Mouse (Mus musculus) cerebellum, adult 2 months (tissue): ENCODE results near the gene Tigd3. TPM values are rescaled to one million over a fixed set of nuclear protein-coding genes. Genes with fewer than 3 reads are reported as not detected.

Source experiments
- DNase-seq, 2 experiments: peaks; one replicate each; pipeline ENCODE4 v3.0.0; 2021
- H3K27ac ChIP-seq: fragments of 200-500 bp; 2 replicates; pipeline ENCODE4 v1.5.1; 2012; ENCODE audit warnings: low read length, control low read depth, inconsistent platforms; ENCODE audit not compliant: insufficient read depth
- H3K27me3 ChIP-seq: fragments of 200-500 bp; 2 replicates; pipeline ENCODE4 v1.6.1; 2012; ENCODE audit warnings: inconsistent platforms, mild to moderate bottlenecking, low read length, moderate library complexity; ENCODE audit not compliant: control insufficient read depth, insufficient read depth
- H3K4me1 ChIP-seq: fragments of 200-500 bp; 2 replicates; pipeline ENCODE4 v1.6.1; 2011; ENCODE audit warnings: low read length; ENCODE audit not compliant: control insufficient read depth, insufficient read depth
- H3K4me3 ChIP-seq: fragments of 200-500 bp; replicated peaks from 2 replicates; pipeline ENCODE3; 2011; ENCODE audit warnings: mild to moderate bottlenecking, low read depth, low read length, control low read depth; ENCODE audit not compliant: insufficient read depth
- CTCF ChIP-seq: fragments of 200-500 bp; IDR thresholded peaks from 2 replicates; pipeline ENCODE4 v1.5.1; 2011; ENCODE audit warnings: low read depth, mild to moderate bottlenecking, control low read depth, low read length, moderate library complexity, borderline replicate concordance; ENCODE audit not compliant: insufficient read depth
- POLR2A ChIP-seq: fragments of 200-500 bp; IDR thresholded peaks from 2 replicates; pipeline ENCODE4 v1.6.1; 2011; ENCODE audit warnings: low read length, control low read depth, borderline replicate concordance; ENCODE audit not compliant: insufficient read depth
- WGBS: fragments of 180-500 bp; shearing (Covaris S2); methylation state at CpG from one replicate; pipeline ENCODE4 v1.1.7; 2018; 5-methylcytosine and 5-hydroxymethylcytosine counted together
- polyA plus RNA-seq: library from polyadenylated mRNA; depleted of rRNA; stranded (reverse); fragments of >200 nt; gene quantifications from 2 replicates; pipeline ENCODE4 v1.2.3, GENCODE M21; 2012

Gene Tigd3
- polyA plus RNA-seq, 1 experiment = 5.1 TPM

DNA sequence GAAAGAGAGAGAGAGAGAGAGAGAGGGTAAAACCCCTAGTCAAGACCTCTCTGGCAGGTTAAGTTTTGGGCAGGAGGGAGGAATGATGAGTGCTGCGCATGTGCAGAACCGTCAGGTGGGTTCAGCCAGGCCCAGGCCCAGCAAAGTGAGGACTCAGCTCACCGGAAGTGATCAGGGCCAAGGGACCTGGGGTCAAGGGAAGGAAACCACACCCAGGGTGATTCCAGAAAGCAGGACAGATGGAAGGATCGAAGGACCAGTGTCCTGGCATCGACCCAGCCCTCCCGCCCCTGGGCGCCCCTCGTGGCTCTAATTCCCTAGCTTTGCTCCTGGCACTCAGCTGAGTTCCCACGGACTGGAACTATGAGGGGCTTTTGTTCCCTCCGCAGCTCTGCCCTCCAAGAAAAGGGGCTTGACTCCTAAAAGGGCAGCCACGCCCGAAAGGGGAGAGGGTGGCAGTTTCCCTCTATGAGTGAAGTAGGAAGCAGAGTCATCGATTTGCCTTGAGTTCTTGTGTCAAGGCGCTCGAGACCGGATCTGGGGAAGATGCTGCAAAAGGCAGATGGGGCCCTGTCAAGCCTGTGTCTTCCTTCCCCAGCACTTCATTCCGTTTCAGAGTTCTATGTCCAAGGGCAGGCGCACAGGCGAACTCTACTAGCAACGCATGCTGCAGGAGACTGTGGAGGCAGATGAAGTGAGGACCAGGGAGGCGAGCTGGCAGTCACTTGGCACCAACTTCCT is 43.3 kb upstream of the Tigd3 start:
- peak in 1 of 2 experiments; percentile 44 for DNase-seq
- TF ChIP-seq POLR2A (no peak), CTCF (no peak)
- WGBS = 45% methylated on average over 21 of the region's 21 CpGs
- Histone ChIP-seq H3K27ac (no peak overlapping the region), H3K4me1 (peaks cover 28% of the 10 kb centered on the region), H3K4me3 (no peak overlapping the region), H3K27me3 (no peaks in the 10 kb centered on the region)

DNA sequence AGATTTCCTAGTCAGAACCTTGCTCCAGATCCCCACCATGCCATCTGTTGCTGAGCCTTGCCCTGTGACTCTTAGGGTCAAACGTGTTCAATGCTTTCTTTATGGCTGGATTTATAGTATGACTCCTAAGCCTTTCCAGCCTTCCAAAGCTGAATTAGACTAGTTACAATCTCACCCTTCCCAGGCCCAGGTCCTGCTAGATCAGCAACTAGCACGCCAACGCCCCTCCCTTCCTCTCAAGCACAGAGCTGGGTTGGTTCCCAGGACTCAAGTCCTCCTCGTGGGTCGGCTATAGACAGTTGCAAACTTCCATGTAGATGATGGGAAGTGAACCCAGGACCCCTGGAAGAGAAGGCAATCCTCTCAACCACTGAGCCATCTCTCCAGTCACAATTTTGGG is 41.7 kb upstream of the Tigd3 start:
- TF ChIP-seq POLR2A (no peak), CTCF (no peak)
- WGBS = 66% methylated on average over 5 of the region's 5 CpGs

DNA sequence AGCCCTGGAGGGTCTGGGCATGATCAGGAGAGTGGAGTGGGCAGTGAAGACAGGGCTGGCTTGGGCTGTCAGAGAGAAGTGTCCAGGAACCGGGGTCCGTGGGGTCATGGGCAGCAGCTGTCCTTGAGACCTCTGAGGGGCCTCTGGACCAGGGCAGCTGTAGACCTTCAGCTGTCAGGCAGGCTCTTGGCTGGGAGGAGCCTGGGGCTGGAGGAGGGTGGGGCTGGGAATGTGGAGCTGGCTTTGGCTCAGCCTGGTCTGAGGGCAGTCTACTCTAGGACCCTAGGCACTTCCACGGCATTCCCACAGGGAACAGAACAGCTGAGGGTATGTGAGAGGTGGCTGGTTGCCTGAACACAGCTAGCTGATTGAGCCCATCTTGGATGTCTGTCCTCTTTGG is 41.3 kb upstream of the Tigd3 start:
- no peak for TF ChIP-seq POLR2A
- TF ChIP-seq CTCF = no peak
- Histone ChIP-seq H3K27me3 (no peaks in the 10 kb centered on the region), H3K27ac (no peak overlapping the region), H3K4me3 (no peak overlapping the region), H3K4me1 (peaks cover 24% of the 10 kb centered on the region)
- DNase-seq = no peak
- 61% methylated on average over 3 of the region's 3 CpGs for WGBS

More for the DNA sequence above, 41.7 kb upstream of the Tigd3 start:
- H3K4me1 ChIP-seq = peaks cover 27% of the 10 kb centered on the region
- no peaks in the 10 kb centered on the region for H3K27me3 ChIP-seq
- no peak for DNase-seq
- no peak overlapping the region for H3K27ac ChIP-seq
- no peak overlapping the region for H3K4me3 ChIP-seq

DNA sequence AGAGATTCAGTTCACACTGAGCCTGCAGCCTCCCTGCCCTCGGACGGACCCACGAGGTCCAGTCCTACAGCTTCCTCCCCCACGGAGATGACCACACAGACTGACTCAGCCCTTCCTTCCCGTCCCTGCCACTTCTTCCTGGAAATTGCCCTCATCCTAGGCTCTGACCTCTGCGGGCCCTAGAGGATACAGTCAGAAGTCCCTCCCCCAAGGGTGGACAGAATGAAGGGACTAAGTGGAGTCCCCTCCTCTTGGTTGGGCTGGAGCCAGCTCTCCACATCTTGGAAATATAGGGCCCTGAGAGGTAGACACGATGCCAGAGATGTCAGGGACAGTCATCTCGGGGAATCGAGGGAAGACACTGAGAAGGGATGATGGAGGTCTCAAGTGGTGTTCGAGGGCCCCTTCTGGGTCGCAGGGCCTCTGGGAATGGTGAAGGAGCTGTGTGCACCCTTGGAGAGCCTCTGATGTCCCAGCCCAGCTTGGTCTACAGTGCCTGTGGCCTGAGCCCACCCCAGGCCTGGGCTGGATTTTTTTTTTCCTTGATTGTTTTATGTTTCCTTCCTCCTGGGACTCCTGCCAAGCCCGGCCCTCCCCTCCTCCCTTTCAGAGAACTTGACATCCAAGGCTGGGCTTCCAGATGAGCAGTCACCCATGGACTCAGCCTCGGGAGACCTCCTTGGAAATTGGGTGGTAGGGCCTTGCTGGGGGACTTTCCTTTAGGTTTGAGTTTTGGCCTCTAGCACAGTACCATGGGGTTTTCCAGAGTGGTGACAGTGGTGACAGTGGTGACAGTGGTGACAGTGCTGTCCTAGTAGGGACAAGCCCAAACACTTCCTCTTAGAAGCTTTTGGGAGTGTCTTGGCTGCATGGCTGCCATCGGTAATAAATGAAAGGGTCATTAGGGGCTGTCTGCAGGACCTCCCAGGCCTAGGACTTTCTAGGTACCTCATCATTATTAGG is 36.0 kb upstream of the Tigd3 start:
- WGBS = 53% methylated on average over 14 of the region's 14 CpGs
- TF ChIP-seq POLR2A (no peak), CTCF (no peak)
- Histone ChIP-seq H3K27me3 (no peaks in the 10 kb centered on the region), H3K4me3 (no peak overlapping the region), H3K4me1 (no peaks in the 10 kb centered on the region; the same call in 1 of the 2 replicates), H3K27ac (no peak overlapping the region)
- DNase-seq = no peak

DNA sequence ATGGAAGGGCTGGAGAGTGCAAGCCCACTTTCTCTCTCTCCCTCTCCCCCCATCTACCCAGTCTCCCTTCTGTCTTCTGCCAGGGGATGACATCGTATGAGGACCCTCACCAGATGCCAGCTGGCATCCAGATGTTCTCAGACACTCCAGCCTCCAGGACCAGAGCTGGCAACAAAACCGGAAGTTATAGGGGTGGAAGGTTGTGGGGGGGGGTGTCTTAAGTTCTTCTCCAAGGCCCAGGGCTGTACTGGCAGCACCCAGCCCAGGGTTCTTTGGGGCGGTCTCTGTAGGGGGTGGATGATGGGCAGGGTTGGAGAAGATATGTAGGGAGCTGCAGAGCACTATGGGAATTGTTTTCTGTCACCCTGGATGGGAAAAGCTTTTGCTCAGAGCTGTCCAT is 34.6 kb upstream of the Tigd3 start:
- no peak overlapping the region for H3K4me3 ChIP-seq
- no peak for DNase-seq
- 34% methylated on average over 3 of the region's 3 CpGs for WGBS
- peaks cover under 1% of the 10 kb centered on the region; the same call in 1 of the 2 replicates for H3K4me1 ChIP-seq
- no peak for TF ChIP-seq CTCF
- TF ChIP-seq POLR2A = no peak
- H3K27me3 ChIP-seq = no peaks in the 10 kb centered on the region
- H3K27ac ChIP-seq = no peak overlapping the region

DNA sequence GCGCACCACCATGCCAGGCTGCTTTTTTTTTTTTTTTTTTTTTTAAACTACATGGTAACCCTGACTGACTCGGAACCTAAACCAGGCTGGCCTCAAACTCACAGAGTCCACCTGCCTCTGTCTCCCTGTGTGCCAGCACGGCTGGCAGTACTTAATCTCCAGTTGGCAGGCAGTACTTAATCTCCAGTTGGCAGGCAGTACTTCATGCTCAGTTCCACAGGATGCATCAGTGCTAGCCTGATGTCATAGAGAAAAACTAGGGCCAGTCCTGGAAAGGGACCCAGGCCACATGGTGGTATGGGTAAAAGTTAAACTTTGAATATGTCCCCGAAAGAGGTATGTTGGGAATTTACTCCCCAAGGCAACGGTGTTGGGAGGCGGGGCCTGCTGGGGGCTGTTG is 34.2 kb upstream of the Tigd3 start:
- peaks cover 2% of the 10 kb centered on the region; the same call in 1 of the 2 replicates for H3K4me1 ChIP-seq
- TF ChIP-seq POLR2A (no peak), CTCF (no peak)
- 49% methylated on average over 6 of the region's 6 CpGs for WGBS
- H3K27me3 ChIP-seq = no peaks in the 10 kb centered on the region
- H3K27ac ChIP-seq = no peak overlapping the region
- H3K4me3 ChIP-seq = no peak overlapping the region
- DNase-seq = peak in 1 of 2 experiments; percentile 47

DNA sequence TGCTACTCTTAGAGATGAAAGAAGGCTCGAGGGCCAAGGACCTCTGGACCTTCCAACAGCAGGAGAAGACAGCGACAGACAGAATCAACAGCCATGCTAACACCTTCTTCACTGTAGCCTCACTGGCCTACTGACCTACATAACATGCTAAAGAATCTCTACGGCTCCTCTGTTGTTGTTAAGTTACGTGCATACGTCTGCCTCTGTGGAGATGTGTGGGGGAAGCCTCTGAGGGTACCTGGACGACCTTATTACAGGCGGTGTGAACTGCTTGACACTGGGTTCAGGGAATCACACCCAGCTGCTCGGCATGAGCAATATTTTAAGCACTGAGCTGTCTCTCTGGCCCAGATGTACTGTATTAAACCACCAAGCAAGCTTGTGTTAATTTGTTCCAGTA is 33.6 kb upstream of the Tigd3 start:
- H3K4me1 ChIP-seq = peaks cover 3% of the 10 kb centered on the region; the same call in 1 of the 2 replicates
- H3K27ac ChIP-seq = no peak overlapping the region
- DNase-seq = no peak
- WGBS = 84% methylated on average over 8 of the region's 8 CpGs
- H3K27me3 ChIP-seq = no peaks in the 10 kb centered on the region
- no peak for TF ChIP-seq CTCF
- TF ChIP-seq POLR2A = no peak
- no peak overlapping the region for H3K4me3 ChIP-seq

DNA sequence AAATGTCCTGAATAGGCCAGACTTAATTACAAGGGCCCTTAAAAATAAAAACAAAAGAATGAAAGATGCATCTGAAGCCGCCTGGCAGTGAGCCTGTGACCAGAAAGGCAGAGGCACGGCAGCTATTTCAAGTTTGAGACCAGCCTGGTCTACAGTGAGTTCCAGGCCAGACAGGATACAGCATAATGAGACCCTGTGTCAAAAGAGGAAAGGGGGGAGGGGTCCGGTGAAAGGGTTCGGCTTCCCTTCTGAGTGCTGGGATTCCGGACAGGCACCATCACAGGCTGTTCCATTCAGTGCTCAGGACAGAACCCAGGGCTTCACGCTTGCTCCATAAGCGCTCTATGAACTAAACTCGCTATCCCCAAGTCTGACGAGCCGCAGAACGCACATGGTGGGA is 33.1 kb upstream of the Tigd3 start:
- TF ChIP-seq POLR2A (no peak), CTCF (no peak)
- peaks cover 5% of the 10 kb centered on the region; the same call in 1 of the 2 replicates for H3K4me1 ChIP-seq
- no peak for DNase-seq
- H3K27ac ChIP-seq = no peak overlapping the region
- 88% methylated on average over 11 of the region's 11 CpGs for WGBS
- no peak overlapping the region for H3K4me3 ChIP-seq
- no peaks in the 10 kb centered on the region for H3K27me3 ChIP-seq
